Mouse (Mus musculus) stomach, embryonic 14.5 days (tissue): ENCODE measurements around the gene Il17rd. TPM values are rescaled to one million over a fixed set of nuclear protein-coding genes. Genes with fewer than 3 reads are reported as not detected.

ENCODE experiments used
- ATAC-seq: fragments of 200-750 bp; cut with Nextera tagmentation; 2 replicates; pipeline ENCODE4 v1.8.0; 2017; ENCODE audit warnings: low read depth, moderate TSS enrichment; ENCODE audit not compliant: insufficient number of reproducible peaks, insufficient read depth, low FRiP score
- H3K27ac ChIP-seq: fragments of 300-500 bp; sonication (generic); 2 replicates; pipeline ENCODE4 v1.5.1; 2014; ENCODE audit warnings: mild to moderate bottlenecking, low read length, moderate library complexity, mixed read lengths
- H3K27me3 ChIP-seq: fragments of 300-500 bp; sonication (generic); 2 replicates; pipeline ENCODE4 v1.6.1; 2014; ENCODE audit warnings: low read length, control low read depth, mixed read lengths; ENCODE audit not compliant: control insufficient read depth, insufficient read depth
- H3K36me3 ChIP-seq: fragments of 300-500 bp; sonication (generic); 2 replicates; pipeline ENCODE4 v1.6.1; 2014; ENCODE audit warnings: mild to moderate bottlenecking, control low read depth, low read length, moderate library complexity, mixed read lengths; ENCODE audit not compliant: control insufficient read depth, insufficient read depth
- H3K4me1 ChIP-seq: fragments of 300-500 bp; sonication (generic); 2 replicates; pipeline ENCODE4 v1.6.1; 2014; ENCODE audit warnings: low read length, control low read depth, mixed read lengths; ENCODE audit not compliant: control insufficient read depth, insufficient read depth
- H3K4me2 ChIP-seq: fragments of 300-500 bp; sonication (generic); replicated peaks from 2 replicates; pipeline ENCODE4 v1.6.1; 2014; ENCODE audit warnings: low read depth, low read length, control low read depth
- H3K4me3 ChIP-seq: fragments of 300-500 bp; sonication (generic); 2 replicates; pipeline ENCODE4 v1.5.1; 2014; ENCODE audit warnings: low read depth, low read length, control low read depth
- H3K9ac ChIP-seq: fragments of 300-500 bp; sonication (generic); replicated peaks from 2 replicates; pipeline ENCODE4 v1.6.1; 2014; ENCODE audit warnings: low read depth, mild to moderate bottlenecking, control low read depth, low read length, moderate library complexity, mixed read lengths
- H3K9me3 ChIP-seq: fragments of 300-500 bp; sonication (generic); 2 replicates; pipeline ENCODE4 v1.6.1; 2016; ENCODE audit warnings: low read depth, low read length, control low read depth; ENCODE audit not compliant: control insufficient read depth
- WGBS: fragments of 180-500 bp; shearing (Covaris S2); extraction: QIAGEN DNeasy Blood & Tissue Kit; methylation state at CpG from one replicate; pipeline ENCODE4 v1.1.7; 2014; 5-methylcytosine and 5-hydroxymethylcytosine counted together
- polyA plus RNA-seq: library from polyadenylated mRNA; unstranded; fragments of >200 nt; fragmentation: Nextera tagmentation; extraction: Ambion mirVana; gene quantifications from 2 replicates; pipeline ENCODE4 v1.2.1, GENCODE M21; 2014

Gene Il17rd
- polyA plus RNA-seq, 1 experiment from 2014 or later, result 5.2 TPM

DNA sequence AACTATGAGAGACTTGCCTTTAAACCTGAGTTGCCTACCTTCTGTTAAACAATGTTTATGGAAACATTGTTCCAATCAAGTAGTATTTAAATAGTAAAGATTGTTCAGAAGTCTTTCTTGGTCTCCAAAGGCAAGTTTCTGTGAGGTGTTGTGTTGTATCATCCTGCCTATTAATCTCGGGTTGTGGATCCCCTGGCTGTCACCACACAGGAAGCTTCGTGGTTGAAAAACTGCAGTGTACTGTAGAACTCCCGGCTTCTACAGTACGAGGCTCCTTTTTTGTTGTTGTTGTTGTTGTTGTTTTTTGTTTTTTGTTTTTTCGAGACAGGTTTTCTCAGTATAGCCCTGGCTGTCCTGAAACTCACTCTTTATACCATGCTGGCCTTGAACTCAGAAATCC lies 46.7 kb downstream of the Il17rd start:
- peaks cover 11% of the 10 kb centered on the region; the same call in 1 of the 2 replicates for H3K36me3 ChIP-seq
- 76% methylated on average over 5 of the region's 5 CpGs for WGBS
- H3K27ac ChIP-seq, result no peak overlapping the region
- H3K27me3 ChIP-seq, result no peaks in the 10 kb centered on the region
- H3K4me3 ChIP-seq, result no peak overlapping the region
- H3K4me1 ChIP-seq, result no peaks in the 10 kb centered on the region
- H3K4me2 ChIP-seq, result no peak overlapping the region
- no peak for ATAC-seq
- H3K9me3 ChIP-seq, result no peaks in the 10 kb centered on the region
- H3K9ac ChIP-seq, result no peak overlapping the region

DNA sequence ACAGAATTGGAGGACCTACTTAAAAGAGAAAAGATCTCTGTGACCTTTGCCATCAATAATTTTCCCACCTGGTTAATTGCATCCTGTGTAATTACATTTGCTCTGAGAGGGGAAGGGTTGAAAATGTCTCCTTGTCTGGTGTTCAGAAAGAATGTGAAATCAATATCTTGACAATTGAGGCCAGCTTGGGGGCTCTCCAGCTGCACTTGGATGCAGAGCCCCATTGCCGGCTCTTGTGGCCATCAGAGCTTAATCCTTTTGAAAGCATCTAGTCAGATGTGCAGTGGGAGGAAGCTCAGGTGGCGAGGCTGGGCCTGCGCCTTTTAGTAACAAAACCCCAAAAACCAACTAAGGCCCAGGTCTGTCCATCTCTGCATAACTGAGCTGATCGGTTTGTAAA lies 47.3 kb downstream of the Il17rd start:
- Histone ChIP-seq H3K4me3 (no peak overlapping the region), H3K36me3 (peaks cover 11% of the 10 kb centered on the region; the same call in 1 of the 2 replicates), H3K9ac (no peak overlapping the region), H3K9me3 (no peaks in the 10 kb centered on the region), H3K27ac (no peak overlapping the region), H3K4me2 (no peak overlapping the region), H3K27me3 (no peaks in the 10 kb centered on the region), H3K4me1 (no peaks in the 10 kb centered on the region)
- WGBS, result 57% methylated on average over 4 of the region's 4 CpGs
- no peak for ATAC-seq

DNA sequence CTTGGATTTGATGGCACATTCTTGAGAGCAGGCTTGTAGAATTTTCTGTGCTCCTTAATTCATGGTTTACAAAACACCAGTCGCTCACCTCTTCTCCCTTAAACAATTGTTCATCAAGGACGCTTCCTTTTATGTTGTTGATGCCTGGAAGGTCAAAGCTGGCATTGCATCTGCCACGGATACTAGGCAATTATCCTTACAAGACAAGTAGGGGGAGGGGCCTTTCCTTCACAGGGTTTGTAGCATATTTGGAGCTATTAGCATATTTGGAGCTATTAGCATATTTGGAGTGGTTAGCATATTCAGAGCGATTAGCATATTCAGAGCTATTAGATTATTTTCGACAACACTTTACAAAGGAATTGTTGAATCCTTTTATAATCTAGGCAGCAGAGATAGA lies 55.5 kb downstream of the Il17rd start:
- no peak overlapping the region for H3K27ac ChIP-seq
- no peak overlapping the region for H3K9ac ChIP-seq
- H3K27me3 ChIP-seq, result no peaks in the 10 kb centered on the region
- 75% methylated on average over 5 of the region's 5 CpGs for WGBS
- ATAC-seq, result no peak
- H3K4me2 ChIP-seq, result no peak overlapping the region
- no peak overlapping the region for H3K4me3 ChIP-seq
- peaks cover 8% of the 10 kb centered on the region for H3K36me3 ChIP-seq
- H3K9me3 ChIP-seq, result no peaks in the 10 kb centered on the region
- no peaks in the 10 kb centered on the region for H3K4me1 ChIP-seq

DNA sequence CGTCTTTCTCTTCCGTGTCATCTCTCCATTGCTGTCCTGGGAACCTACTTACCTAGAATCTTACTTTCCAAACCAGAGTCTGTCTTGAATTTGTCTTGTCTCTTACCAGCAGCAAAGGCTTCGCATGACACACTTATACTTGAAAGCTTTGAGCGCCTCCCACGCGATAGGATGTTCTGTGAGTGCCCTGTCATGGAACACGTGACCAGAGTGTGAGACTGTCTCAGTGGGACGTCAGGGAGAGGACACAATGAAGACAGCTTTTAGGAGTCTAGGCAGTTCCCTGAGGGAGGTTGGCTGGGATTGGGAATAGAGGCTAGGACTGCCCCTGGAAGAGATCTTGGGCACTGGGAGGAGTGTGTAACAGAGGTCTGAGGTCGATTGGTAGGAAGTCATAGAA lies 57.4 kb downstream of the Il17rd start:
- H3K4me2 ChIP-seq, result no peak overlapping the region
- no peaks in the 10 kb centered on the region for H3K9me3 ChIP-seq
- no peak overlapping the region for H3K27ac ChIP-seq
- no peak for ATAC-seq
- WGBS, result 71% methylated on average over 9 of the region's 9 CpGs
- H3K9ac ChIP-seq, result no peak overlapping the region
- H3K4me1 ChIP-seq, result no peaks in the 10 kb centered on the region
- H3K36me3 ChIP-seq, result peaks cover 8% of the 10 kb centered on the region
- H3K27me3 ChIP-seq, result no peaks in the 10 kb centered on the region
- H3K4me3 ChIP-seq, result no peak overlapping the region

DNA sequence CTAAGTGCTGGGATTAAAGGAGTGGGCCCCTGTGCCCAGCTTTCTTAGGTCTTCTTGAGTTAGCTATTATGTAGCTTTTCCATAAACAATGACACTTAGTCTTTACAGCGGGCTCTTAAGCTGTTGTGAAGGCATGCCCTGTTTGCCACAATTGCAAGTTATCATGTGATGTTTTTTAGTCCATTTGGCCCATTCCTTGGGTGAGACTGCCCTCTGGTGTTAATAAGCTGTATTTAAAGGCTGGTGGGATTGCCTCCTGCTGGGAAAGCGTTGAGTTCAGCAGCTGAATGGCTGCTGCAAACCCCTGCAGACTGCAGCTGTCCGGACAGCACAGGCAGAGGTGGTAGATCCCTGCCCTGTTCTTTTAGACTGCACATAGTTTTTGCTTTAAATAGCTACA lies 58.0 kb downstream of the Il17rd start:
- Histone ChIP-seq H3K9me3 (no peaks in the 10 kb centered on the region), H3K27ac (no peak overlapping the region), H3K4me1 (no peaks in the 10 kb centered on the region), H3K4me3 (no peak overlapping the region), H3K27me3 (no peaks in the 10 kb centered on the region), H3K4me2 (no peak overlapping the region), H3K9ac (no peak overlapping the region), H3K36me3 (peaks cover 8% of the 10 kb centered on the region)
- WGBS, result 23% methylated on average over 3 of the region's 3 CpGs
- ATAC-seq, result peak; percentile 37; the same call in 1 of the 2 replicates

GRCm38 (mm10) chr14:27101735-27102134 lies 63.0 kb downstream of the Il17rd start:
- Histone ChIP-seq H3K4me3 (no peak overlapping the region), H3K27me3 (no peaks in the 10 kb centered on the region), H3K9ac (no peak overlapping the region), H3K4me2 (no peak overlapping the region), H3K9me3 (no peaks in the 10 kb centered on the region), H3K4me1 (no peaks in the 10 kb centered on the region), H3K27ac (no peak overlapping the region), H3K36me3 (no peaks in the 10 kb centered on the region; the same call in 1 of the 2 replicates)
- WGBS, result 44% methylated on average over 7 of the region's 7 CpGs
- no peak for ATAC-seq

DNA sequence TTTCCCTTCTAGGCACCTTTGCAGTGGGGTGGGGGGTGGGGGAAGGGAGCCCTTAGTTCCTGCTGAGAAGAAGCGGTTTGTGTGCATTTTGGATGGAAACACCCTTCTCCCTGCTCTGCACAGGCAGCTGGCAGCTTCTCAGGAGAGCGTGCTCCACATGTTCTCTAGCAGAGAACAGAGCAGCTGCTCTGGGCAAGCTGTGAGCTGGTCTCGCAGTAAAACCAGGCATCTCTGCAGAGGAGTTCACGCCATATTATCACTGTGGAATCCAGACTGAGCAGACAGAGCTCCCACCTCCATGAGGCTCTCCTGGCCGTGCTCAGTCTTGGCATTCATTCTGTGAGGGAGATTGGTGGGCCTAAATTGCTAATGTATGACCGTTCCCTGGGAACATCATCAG lies 64.0 kb downstream of the Il17rd start:
- 63% methylated on average over 6 of the region's 6 CpGs for WGBS
- no peak overlapping the region for H3K4me3 ChIP-seq
- H3K9ac ChIP-seq, result no peak overlapping the region
- no peak for ATAC-seq
- H3K27ac ChIP-seq, result no peak overlapping the region
- H3K9me3 ChIP-seq, result no peaks in the 10 kb centered on the region
- H3K27me3 ChIP-seq, result no peaks in the 10 kb centered on the region
- H3K36me3 ChIP-seq, result no peaks in the 10 kb centered on the region; the same call in 1 of the 2 replicates
- H3K4me1 ChIP-seq, result no peaks in the 10 kb centered on the region
- no peak overlapping the region for H3K4me2 ChIP-seq

DNA sequence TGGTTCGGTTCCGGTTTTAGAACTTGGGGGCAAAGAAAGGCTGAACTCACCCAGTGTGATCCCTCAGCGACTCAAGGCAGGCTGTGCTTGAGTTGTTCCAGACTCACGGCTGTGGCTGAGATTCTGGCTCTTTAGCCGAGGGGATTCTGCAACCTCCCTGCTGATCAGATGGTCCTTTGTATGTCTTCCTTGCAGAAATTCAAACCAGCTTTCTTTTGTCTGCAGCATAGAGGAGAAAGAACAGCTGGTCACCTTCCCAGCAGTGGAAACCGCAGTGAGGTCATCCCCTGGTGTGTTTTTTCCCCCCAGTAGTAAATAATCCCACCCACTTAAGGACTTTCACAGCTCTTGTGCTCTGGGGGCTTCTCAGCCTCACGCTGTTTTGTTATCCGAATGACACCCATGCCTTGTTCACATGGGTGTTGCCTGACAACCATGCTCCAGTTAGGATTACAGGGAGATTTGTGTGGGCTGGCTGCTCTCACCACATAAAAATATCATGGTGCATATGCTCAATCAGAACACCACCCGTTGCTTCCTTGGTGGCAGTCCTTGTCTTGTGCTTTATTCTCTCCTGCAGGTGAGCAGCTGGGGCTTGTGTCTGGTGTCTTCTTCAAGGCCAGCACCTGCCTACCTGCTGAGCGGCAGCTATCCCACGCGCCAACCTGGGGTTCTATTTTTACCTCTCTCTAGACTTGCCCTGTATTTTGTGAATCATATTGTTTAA lies 67.2 kb downstream of the Il17rd start:
- Histone ChIP-seq H3K9me3 (no peaks in the 10 kb centered on the region), H3K36me3 (no peaks in the 10 kb centered on the region), H3K4me3 (no peak overlapping the region), H3K4me2 (no peak overlapping the region), H3K27me3 (no peaks in the 10 kb centered on the region), H3K9ac (no peak overlapping the region; the same call in 1 of the 2 replicates), H3K4me1 (no peaks in the 10 kb centered on the region), H3K27ac (peak overlapping the region; percentile 58; the same call in 1 of the 2 replicates)
- WGBS, result 58% methylated on average over 12 of the region's 12 CpGs
- no peak; the same call in 1 of the 2 replicates for ATAC-seq
